Mouse (Mus musculus) heart, embryonic 15.5 days (tissue): ENCODE data around the gene Lyst. TPM values are rescaled to one million over a fixed set of nuclear protein-coding genes. Genes with fewer than 3 reads are reported as not detected.

Source experiments
- ATAC-seq: fragments of 200-750 bp; cut with Nextera tagmentation; replicated peaks from 2 replicates; pipeline ENCODE4 v1.8.0; 2017; ENCODE audit warnings: low read depth, moderate TSS enrichment; ENCODE audit not compliant: insufficient number of reproducible peaks, insufficient read depth, low FRiP score
- H3K27ac ChIP-seq: fragments of 300-500 bp; sonication (generic); 2 replicates; pipeline ENCODE4 v1.5.1; 2015; ENCODE audit warnings: mild to moderate bottlenecking, inconsistent platforms
- H3K27me3 ChIP-seq: fragments of 300-500 bp; sonication (generic); 2 replicates; pipeline ENCODE4 v1.6.1; 2015; ENCODE audit warnings: inconsistent platforms
- H3K36me3 ChIP-seq: fragments of 300-500 bp; sonication (generic); 2 replicates; pipeline ENCODE4 v1.6.1; 2015; ENCODE audit warnings: mild to moderate bottlenecking, inconsistent platforms
- H3K4me1 ChIP-seq: fragments of 300-500 bp; sonication (generic); replicated peaks from 2 replicates; pipeline ENCODE4 v1.6.1; 2015; ENCODE audit warnings: inconsistent platforms
- H3K4me2 ChIP-seq: fragments of 300-500 bp; sonication (generic); 2 replicates; pipeline ENCODE4 v1.6.1; 2015; ENCODE audit warnings: inconsistent platforms, mild to moderate bottlenecking, moderate library complexity
- H3K4me3 ChIP-seq: fragments of 300-500 bp; sonication (generic); 2 replicates; pipeline ENCODE4 v1.5.1; 2015; ENCODE audit warnings: mild to moderate bottlenecking, inconsistent platforms
- H3K9ac ChIP-seq: fragments of 300-500 bp; sonication (generic); 2 replicates; pipeline ENCODE4 v1.6.1; 2015; ENCODE audit warnings: mild to moderate bottlenecking, inconsistent platforms
- H3K9me3 ChIP-seq: fragments of 300-500 bp; sonication (generic); replicated peaks from 2 replicates; pipeline ENCODE4 v1.6.1; 2016; ENCODE audit warnings: inconsistent platforms
- WGBS: fragments of 180-500 bp; shearing (Covaris S2); methylation state at CpG from one replicate; pipeline ENCODE4 v1.1.7; 2015; ENCODE audit warnings: mixed read lengths; 5-methylcytosine and 5-hydroxymethylcytosine counted together
- polyA plus RNA-seq: library from polyadenylated mRNA; unstranded; fragments of >200 nt; fragmentation: Nextera tagmentation; extraction: Ambion mirVana; gene quantifications from 2 replicates; pipeline ENCODE4 v1.2.1, GENCODE M21; 2015

The Lyst gene
- polyA plus RNA-seq, 1 experiment from 2014 or later = 2.7 TPM

GRCm38 (mm10) chr13:13601407-13601806 lies 11.2 kb downstream of the Lyst start:
- WGBS = 88% methylated on average over 2 of the region's 2 CpGs

DNA sequence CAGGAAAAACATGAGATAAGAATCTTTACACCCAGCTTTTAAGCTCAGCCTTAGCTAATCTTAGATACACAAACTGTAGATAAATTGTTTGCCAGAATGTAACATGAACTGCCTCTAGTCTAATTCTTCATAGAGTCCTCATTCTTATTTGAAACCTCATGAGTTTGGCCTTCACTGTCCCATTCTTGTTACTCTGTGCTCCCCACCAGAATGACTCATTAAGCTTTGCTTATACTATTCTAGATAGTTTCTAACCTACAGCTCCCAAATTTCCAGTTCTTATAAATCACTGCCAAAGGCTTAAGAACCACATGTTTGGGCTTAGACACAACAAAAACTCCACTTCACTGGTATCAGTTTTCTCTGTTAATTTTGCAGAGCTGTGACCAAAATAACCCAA lies 16.0 kb downstream of the Lyst start:
- H3K4me2 ChIP-seq = no peak overlapping the region
- H3K4me1 ChIP-seq = no peaks in the 10 kb centered on the region
- H3K9me3 ChIP-seq = no peaks in the 10 kb centered on the region
- H3K36me3 ChIP-seq = no peaks in the 10 kb centered on the region
- no peak overlapping the region for H3K27ac ChIP-seq
- ATAC-seq = no peak
- H3K9ac ChIP-seq = no peak overlapping the region
- no peak overlapping the region for H3K4me3 ChIP-seq
- H3K27me3 ChIP-seq = no peaks in the 10 kb centered on the region

More at GRCm38 (mm10) chr13:13601407-13601806, 11.2 kb downstream of the Lyst start:
- H3K4me3 ChIP-seq = no peak overlapping the region
- H3K4me2 ChIP-seq = no peak overlapping the region
- no peaks in the 10 kb centered on the region for H3K36me3 ChIP-seq
- H3K9ac ChIP-seq = no peak overlapping the region
- H3K9me3 ChIP-seq = no peaks in the 10 kb centered on the region
- no peak for ATAC-seq
- H3K4me1 ChIP-seq = peaks cover 2% of the 10 kb centered on the region; the same call in 1 of the 2 replicates
- no peaks in the 10 kb centered on the region for H3K27me3 ChIP-seq
- H3K27ac ChIP-seq = no peak overlapping the region

GRCm38 (mm10) chr13:13608311-13608710 lies 18.1 kb downstream of the Lyst start:
- ATAC-seq = no peak
- Histone ChIP-seq H3K9ac (no peak overlapping the region), H3K36me3 (no peaks in the 10 kb centered on the region), H3K9me3 (no peaks in the 10 kb centered on the region), H3K27me3 (no peaks in the 10 kb centered on the region), H3K27ac (no peak overlapping the region), H3K4me2 (no peak overlapping the region), H3K4me1 (no peaks in the 10 kb centered on the region), H3K4me3 (no peak overlapping the region)
- WGBS = 33% methylated on average over 1 of the region's 1 CpGs

DNA sequence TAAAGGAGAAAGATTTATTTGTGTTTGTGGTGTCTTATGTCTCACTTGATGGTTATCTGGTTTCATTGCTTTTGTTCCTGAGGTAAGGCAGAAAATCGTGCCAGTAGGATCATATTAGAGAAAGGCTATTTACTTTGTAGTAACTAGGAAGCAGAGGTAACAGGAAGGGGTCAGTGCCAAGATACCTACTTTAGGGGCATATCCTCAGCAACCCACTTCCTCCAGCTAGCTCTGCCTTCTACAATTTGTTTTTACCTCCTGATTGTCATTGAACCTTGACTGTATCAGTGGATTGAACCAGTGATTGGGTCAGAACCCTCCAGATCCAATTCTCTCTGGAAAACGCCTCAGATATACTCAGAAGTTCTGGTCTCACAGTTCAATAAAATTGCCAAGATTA lies 19.5 kb downstream of the Lyst start:
- H3K4me3 ChIP-seq = no peak overlapping the region
- no peaks in the 10 kb centered on the region for H3K4me1 ChIP-seq
- no peaks in the 10 kb centered on the region for H3K27me3 ChIP-seq
- H3K9me3 ChIP-seq = no peaks in the 10 kb centered on the region
- ATAC-seq = no peak
- H3K27ac ChIP-seq = no peak overlapping the region
- H3K4me2 ChIP-seq = no peak overlapping the region
- WGBS = 67% methylated on average over 2 of the region's 2 CpGs
- H3K9ac ChIP-seq = no peak overlapping the region
- no peaks in the 10 kb centered on the region for H3K36me3 ChIP-seq

DNA sequence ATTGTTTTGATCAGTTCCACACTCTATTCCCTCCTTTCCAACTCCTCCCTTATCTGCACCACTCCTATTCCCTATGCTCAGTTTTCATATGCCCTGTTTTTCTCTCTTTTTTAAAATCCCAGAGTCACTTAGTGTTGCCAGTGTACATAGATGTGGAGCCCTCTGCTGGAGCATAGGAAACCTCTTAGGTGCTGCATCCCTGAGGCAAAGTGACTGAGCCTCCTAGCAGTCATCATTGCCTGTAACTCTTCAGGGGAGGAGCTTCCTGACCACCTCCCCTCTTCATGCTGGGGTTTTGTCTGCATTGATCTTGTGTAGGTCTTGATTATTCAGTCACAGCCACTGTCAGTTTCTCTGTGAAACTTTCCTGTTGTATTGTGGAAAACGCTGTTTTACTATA lies 22.7 kb downstream of the Lyst start:
- Histone ChIP-seq H3K27ac (no peak overlapping the region), H3K4me1 (no peaks in the 10 kb centered on the region), H3K27me3 (no peaks in the 10 kb centered on the region), H3K36me3 (peaks cover 12% of the 10 kb centered on the region; the same call in 1 of the 2 replicates), H3K4me2 (no peak overlapping the region), H3K9ac (no peak overlapping the region), H3K9me3 (no peaks in the 10 kb centered on the region), H3K4me3 (no peak overlapping the region)
- 86% methylated on average over 1 of the region's 1 CpGs for WGBS
- ATAC-seq = 0 out of 2 replicates have a peak, but pooled peaks have one; percentile 53

- no peak overlapping the region for H3K9ac ChIP-seq
- no peak overlapping the region for H3K4me3 ChIP-seq
- no peaks in the 10 kb centered on the region for H3K4me1 ChIP-seq
- no peaks in the 10 kb centered on the region for H3K9me3 ChIP-seq
- no peak overlapping the region for H3K27ac ChIP-seq
- ATAC-seq = no peak
- H3K36me3 ChIP-seq = peaks cover 15% of the 10 kb centered on the region; the same call in 1 of the 2 replicates
- 86% methylated on average over 4 of the region's 4 CpGs for WGBS
- no peak overlapping the region for H3K4me2 ChIP-seq
- no peaks in the 10 kb centered on the region for H3K27me3 ChIP-seq
These were observed 24.0 kb downstream of the Lyst start for GRCm38 (mm10) chr13:13614235-13614634.

- H3K9me3 ChIP-seq = no peaks in the 10 kb centered on the region
- peaks cover 13% of the 10 kb centered on the region; the same call in 1 of the 2 replicates for H3K36me3 ChIP-seq
- no peak overlapping the region for H3K27ac ChIP-seq
- 78% methylated on average over 5 of the region's 5 CpGs for WGBS
- no peaks in the 10 kb centered on the region for H3K27me3 ChIP-seq
- no peak overlapping the region for H3K9ac ChIP-seq
- no peak overlapping the region for H3K4me3 ChIP-seq
- H3K4me1 ChIP-seq = no peaks in the 10 kb centered on the region
- ATAC-seq = no peak
- H3K4me2 ChIP-seq = no peak overlapping the region
These were observed 31.3 kb downstream of the Lyst start for GRCm38 (mm10) chr13:13621456-13621855.

DNA sequence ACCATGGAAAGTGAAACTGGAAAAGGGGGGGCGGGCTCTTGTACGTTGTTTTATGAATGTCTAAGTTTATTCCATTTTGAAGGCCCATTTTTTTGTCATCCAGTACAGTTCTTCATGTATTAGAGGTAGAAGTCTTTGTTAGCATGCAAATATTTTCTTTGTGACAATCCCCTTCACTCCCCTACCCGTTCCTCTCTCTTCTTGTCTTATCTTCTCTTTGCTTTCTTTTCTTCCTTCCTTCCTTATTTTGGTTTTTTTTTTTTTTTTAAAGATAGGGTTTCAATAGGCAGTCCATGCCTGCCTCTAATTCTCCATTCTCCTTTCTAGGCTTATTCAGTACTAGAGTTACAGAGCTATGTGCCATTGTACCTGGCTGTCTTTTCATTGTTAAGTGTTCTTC lies 32.4 kb downstream of the Lyst start:
- H3K36me3 ChIP-seq = peaks cover 6% of the 10 kb centered on the region; the same call in 1 of the 2 replicates
- H3K9me3 ChIP-seq = no peaks in the 10 kb centered on the region
- H3K4me2 ChIP-seq = no peak overlapping the region
- H3K27me3 ChIP-seq = no peaks in the 10 kb centered on the region
- H3K27ac ChIP-seq = no peak overlapping the region
- WGBS = 72% methylated on average over 3 of the region's 3 CpGs
- no peak overlapping the region for H3K9ac ChIP-seq
- no peak overlapping the region for H3K4me3 ChIP-seq
- no peak for ATAC-seq
- H3K4me1 ChIP-seq = no peaks in the 10 kb centered on the region

GRCm38 (mm10) chr13:13633746-13634145 lies 43.5 kb downstream of the Lyst start:
- 76% methylated on average over 1 of the region's 1 CpGs for WGBS
- no peak for ATAC-seq
- no peak overlapping the region for H3K9ac ChIP-seq
- H3K36me3 ChIP-seq = peaks cover 3% of the 10 kb centered on the region; the same call in 1 of the 2 replicates
- no peaks in the 10 kb centered on the region for H3K27me3 ChIP-seq
- H3K4me1 ChIP-seq = no peaks in the 10 kb centered on the region
- no peaks in the 10 kb centered on the region for H3K9me3 ChIP-seq
- H3K4me3 ChIP-seq = no peak overlapping the region
- H3K27ac ChIP-seq = no peak overlapping the region
- no peak overlapping the region for H3K4me2 ChIP-seq

GRCm38 (mm10) chr13:13634706-13635105 lies 44.5 kb downstream of the Lyst start:
- Histone ChIP-seq H3K9ac (no peak overlapping the region), H3K4me3 (no peak overlapping the region), H3K36me3 (peaks cover 3% of the 10 kb centered on the region; the same call in 1 of the 2 replicates), H3K4me2 (no peak overlapping the region), H3K9me3 (no peaks in the 10 kb centered on the region), H3K4me1 (no peaks in the 10 kb centered on the region), H3K27me3 (no peaks in the 10 kb centered on the region), H3K27ac (no peak overlapping the region)
- 74% methylated on average over 7 of the region's 7 CpGs for WGBS
- no peak for ATAC-seq

DNA sequence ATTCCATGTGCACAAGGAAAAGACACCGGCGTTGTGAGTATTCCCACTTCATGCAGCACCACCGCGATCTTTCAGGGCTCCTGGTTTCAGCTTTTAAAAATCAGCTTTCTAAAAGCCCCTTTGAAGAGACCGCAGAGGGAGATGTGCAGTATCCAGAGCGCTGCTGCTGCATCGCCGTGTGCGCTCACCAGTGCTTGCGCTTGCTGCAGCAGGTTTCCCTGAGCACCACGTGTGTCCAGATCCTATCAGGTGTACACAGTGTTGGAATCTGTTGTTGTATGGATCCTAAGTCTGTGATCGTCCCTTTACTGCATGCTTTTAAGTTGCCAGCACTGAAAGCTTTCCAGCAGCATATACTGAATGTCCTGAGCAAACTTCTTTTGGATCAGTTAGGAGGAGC lies 45.0 kb downstream of the Lyst start:
- H3K4me2 ChIP-seq = no peak overlapping the region
- H3K27ac ChIP-seq = no peak overlapping the region
- ATAC-seq = no peak
- H3K4me3 ChIP-seq = no peak overlapping the region
- peaks cover 3% of the 10 kb centered on the region; the same call in 1 of the 2 replicates for H3K36me3 ChIP-seq
- 84% methylated on average over 12 of the region's 12 CpGs for WGBS
- no peaks in the 10 kb centered on the region for H3K4me1 ChIP-seq
- no peaks in the 10 kb centered on the region for H3K9me3 ChIP-seq
- no peaks in the 10 kb centered on the region for H3K27me3 ChIP-seq
- no peak overlapping the region for H3K9ac ChIP-seq

GRCm38 (mm10) chr13:13637577-13637976 lies 47.4 kb downstream of the Lyst start:
- peaks cover 3% of the 10 kb centered on the region; the same call in 1 of the 2 replicates for H3K36me3 ChIP-seq
- H3K27me3 ChIP-seq = no peaks in the 10 kb centered on the region
- WGBS = 56% methylated on average over 3 of the region's 3 CpGs
- H3K9ac ChIP-seq = no peak overlapping the region
- no peaks in the 10 kb centered on the region for H3K9me3 ChIP-seq
- H3K4me2 ChIP-seq = no peak overlapping the region
- no peak overlapping the region for H3K27ac ChIP-seq
- H3K4me1 ChIP-seq = no peaks in the 10 kb centered on the region
- H3K4me3 ChIP-seq = no peak overlapping the region
- ATAC-seq = no peak
